Mouse (Mus musculus) stomach, postnatal 0 days (tissue): ENCODE measurements around the gene Arhgef28. TPM values are rescaled to one million over a fixed set of nuclear protein-coding genes. Genes with fewer than 3 reads are reported as not detected.

ENCODE experiments used
- ATAC-seq: fragments of 200-750 bp; cut with Nextera tagmentation; 2 replicates; pipeline ENCODE4 v1.8.0; 2017; ENCODE audit not compliant: low FRiP score, low TSS enrichment
- DNase-seq: peaks from one replicate; pipeline ENCODE4 v3.0.0-alpha.2; 2016; ENCODE audit warnings: low spot score
- H3K27ac ChIP-seq: fragments of 300-500 bp; sonication (generic); replicated peaks from 2 replicates; pipeline ENCODE4 v1.5.1; 2014; ENCODE audit warnings: mild to moderate bottlenecking, control low read depth
- H3K27me3 ChIP-seq: fragments of 300-500 bp; sonication (generic); 2 replicates; pipeline ENCODE4 v1.6.1; 2014; ENCODE audit warnings: low read length; ENCODE audit not compliant: control insufficient read depth, insufficient read depth
- H3K36me3 ChIP-seq: fragments of 300-500 bp; sonication (generic); 2 replicates; pipeline ENCODE4 v1.6.1; 2014; ENCODE audit warnings: low read length, mixed read lengths; ENCODE audit not compliant: control insufficient read depth, insufficient read depth
- H3K4me1 ChIP-seq: fragments of 300-500 bp; sonication (generic); replicated peaks from 2 replicates; pipeline ENCODE4 v1.6.1; 2014; ENCODE audit warnings: antibody characterized with exemption; ENCODE audit not compliant: control insufficient read depth, insufficient read depth
- H3K4me2 ChIP-seq: fragments of 300-500 bp; sonication (generic); replicated peaks from 2 replicates; pipeline ENCODE4 v1.6.1; 2014; ENCODE audit warnings: low read depth, mild to moderate bottlenecking, control low read depth, moderate library complexity
- H3K4me3 ChIP-seq: fragments of 300-500 bp; sonication (generic); 2 replicates; pipeline ENCODE4 v1.5.1; 2014; ENCODE audit warnings: low read depth, low read length, control low read depth
- H3K9ac ChIP-seq: fragments of 300-500 bp; sonication (generic); 2 replicates; pipeline ENCODE4 v1.6.1; 2014; ENCODE audit warnings: mild to moderate bottlenecking, low read length, control low read depth, mixed read lengths
- H3K9me3 ChIP-seq: fragments of 300-500 bp; sonication (generic); 2 replicates; pipeline ENCODE4 v1.6.1; 2016; ENCODE audit warnings: low read length; ENCODE audit not compliant: control insufficient read depth
- CTCF ChIP-seq: IDR thresholded peaks from 2 replicates; pipeline ENCODE4 v1.5.1; 2016; ENCODE audit warnings: antibody characterized with exemption, low read depth, mild to moderate bottlenecking, moderate library complexity
- EP300 ChIP-seq: optimal IDR thresholded peaks from 2 replicates; pipeline ENCODE3; 2016; ENCODE audit warnings: antibody characterized with exemption
- WGBS: fragments of 180-500 bp; shearing (Covaris S2); extraction: QIAGEN DNeasy Blood & Tissue Kit; methylation state at CpG from one replicate; pipeline ENCODE4 v1.1.7; 2014; 5-methylcytosine and 5-hydroxymethylcytosine counted together
- polyA plus RNA-seq: library from polyadenylated mRNA; unstranded; fragments of >200 nt; fragmentation: Nextera tagmentation; extraction: Ambion mirVana; gene quantifications from 2 replicates; pipeline ENCODE4 v1.2.1, GENCODE M21; 2015

Arhgef28 gene
- polyA plus RNA-seq, 1 experiment from 2014 or later: 23.1 TPM

DNA sequence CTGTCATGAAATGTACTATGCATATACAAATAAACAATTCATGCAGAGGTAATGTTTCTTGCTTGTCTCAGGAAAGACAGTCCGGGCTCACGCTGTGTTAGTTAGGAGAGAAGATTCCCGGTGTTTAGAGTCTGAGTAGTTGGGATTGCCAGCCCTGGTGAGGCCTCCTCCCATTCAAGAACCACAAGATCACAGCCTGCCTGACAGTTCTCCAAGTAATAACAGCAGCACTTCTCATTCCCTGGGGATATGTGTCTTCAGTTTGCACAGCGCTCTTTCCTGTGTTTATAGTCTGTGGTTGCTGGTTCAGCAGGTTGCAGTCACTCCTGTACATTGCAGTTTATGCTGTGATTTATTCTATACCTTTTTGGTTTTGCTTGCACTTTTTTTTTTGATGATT is 329.8 kb downstream of the Arhgef28 start:
- Histone ChIP-seq H3K27ac (no peak overlapping the region), H3K36me3 (no peaks in the 10 kb centered on the region), H3K4me2 (no peak overlapping the region), H3K9ac (no peak overlapping the region), H3K4me3 (no peak overlapping the region), H3K27me3 (no peaks in the 10 kb centered on the region), H3K9me3 (no peaks in the 10 kb centered on the region), H3K4me1 (no peaks in the 10 kb centered on the region)
- TF ChIP-seq EP300 (no peak), CTCF (no peak)
- no peak for DNase-seq
- ATAC-seq: no peak
- 48% methylated on average over 4 of the region's 4 CpGs for WGBS

DNA sequence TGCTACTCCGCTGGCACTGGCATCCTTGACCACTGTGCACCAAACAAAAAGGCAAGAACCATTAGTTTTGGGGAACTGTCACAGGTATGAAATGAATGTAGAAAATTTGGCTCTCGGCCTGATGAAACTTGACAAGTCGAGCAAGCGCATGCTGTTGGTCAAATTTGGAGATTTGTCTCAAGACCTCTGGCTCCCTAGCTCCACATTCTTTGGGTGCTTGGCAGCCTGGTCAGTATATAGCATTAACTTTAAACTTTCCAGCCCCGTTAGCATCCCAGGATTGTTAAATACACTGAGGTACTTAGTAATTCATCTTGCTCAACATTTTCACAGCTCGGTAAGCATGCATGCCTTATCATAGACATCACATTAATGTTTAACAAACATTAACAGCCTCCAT is 330.2 kb downstream of the Arhgef28 start:
- H3K36me3 ChIP-seq: no peaks in the 10 kb centered on the region
- no peak for DNase-seq
- WGBS: 48% methylated on average over 6 of the region's 6 CpGs
- H3K4me2 ChIP-seq: no peak overlapping the region
- H3K27ac ChIP-seq: no peak overlapping the region
- H3K9me3 ChIP-seq: no peaks in the 10 kb centered on the region
- ATAC-seq: no peak
- H3K27me3 ChIP-seq: no peaks in the 10 kb centered on the region
- no peak overlapping the region for H3K4me3 ChIP-seq
- TF ChIP-seq EP300: no peak
- TF ChIP-seq CTCF: no peak
- H3K4me1 ChIP-seq: no peaks in the 10 kb centered on the region
- H3K9ac ChIP-seq: no peak overlapping the region

DNA sequence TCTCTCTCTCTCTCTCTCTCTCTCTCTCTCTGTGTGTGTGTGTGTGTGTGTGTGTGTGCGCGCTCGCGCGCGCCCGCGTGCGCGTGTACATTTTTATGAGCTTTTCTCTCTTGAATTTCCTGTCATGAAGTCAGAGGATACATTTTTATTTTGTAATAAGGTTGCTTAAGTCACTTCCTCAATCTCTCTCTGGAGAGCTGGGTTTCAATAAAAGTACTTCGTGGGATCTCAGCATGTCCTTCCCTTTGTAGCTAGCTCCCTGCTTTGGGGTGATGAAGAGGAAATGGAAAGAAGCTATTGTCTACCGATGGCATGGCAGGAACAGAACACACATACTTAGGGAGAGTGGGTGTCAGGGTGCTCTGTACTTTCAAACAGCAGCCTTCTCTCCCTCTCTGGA is 336.8 kb downstream of the Arhgef28 start:
- no peaks in the 10 kb centered on the region for H3K36me3 ChIP-seq
- no peak for ATAC-seq
- no peaks in the 10 kb centered on the region for H3K9me3 ChIP-seq
- no peak for DNase-seq
- H3K4me3 ChIP-seq: no peak overlapping the region
- H3K27ac ChIP-seq: no peak overlapping the region
- 77% methylated on average over 12 of the region's 12 CpGs for WGBS
- TF ChIP-seq CTCF: no peak
- no peak for TF ChIP-seq EP300
- H3K4me1 ChIP-seq: no peaks in the 10 kb centered on the region
- H3K27me3 ChIP-seq: no peaks in the 10 kb centered on the region
- H3K4me2 ChIP-seq: no peak overlapping the region
- no peak overlapping the region for H3K9ac ChIP-seq

DNA sequence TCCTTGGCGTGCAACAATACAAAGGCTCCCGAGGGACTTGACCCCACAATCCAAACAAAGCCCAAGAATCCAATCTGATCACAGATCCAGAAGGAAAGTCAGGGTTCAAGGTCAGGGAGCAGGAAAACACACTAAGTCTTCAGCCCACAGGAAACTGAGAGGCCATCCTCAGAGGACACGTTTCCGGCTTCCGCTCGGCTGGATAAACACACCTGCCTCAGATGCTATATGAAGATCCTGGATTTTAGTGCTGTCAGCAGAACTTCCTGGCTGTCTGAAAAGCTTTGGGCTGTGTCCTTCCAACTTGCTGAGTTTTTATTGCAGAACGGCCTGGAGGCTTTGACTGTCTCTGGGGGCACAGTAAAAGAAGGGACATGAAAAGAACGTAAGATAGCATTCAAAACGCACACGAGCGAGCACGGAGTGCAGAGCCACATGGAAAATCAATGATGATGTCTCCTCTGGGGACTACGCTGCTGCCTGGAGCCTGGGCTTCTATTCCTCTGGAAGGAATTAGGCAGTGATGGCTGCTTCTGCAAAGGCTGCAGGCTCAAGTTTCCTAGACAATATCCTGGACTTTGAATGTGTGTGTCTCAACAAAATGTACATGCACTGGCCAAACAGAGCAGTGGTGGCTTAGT is 338.8 kb downstream of the Arhgef28 start:
- DNase-seq: no peak
- no peak overlapping the region for H3K4me2 ChIP-seq

DNA sequence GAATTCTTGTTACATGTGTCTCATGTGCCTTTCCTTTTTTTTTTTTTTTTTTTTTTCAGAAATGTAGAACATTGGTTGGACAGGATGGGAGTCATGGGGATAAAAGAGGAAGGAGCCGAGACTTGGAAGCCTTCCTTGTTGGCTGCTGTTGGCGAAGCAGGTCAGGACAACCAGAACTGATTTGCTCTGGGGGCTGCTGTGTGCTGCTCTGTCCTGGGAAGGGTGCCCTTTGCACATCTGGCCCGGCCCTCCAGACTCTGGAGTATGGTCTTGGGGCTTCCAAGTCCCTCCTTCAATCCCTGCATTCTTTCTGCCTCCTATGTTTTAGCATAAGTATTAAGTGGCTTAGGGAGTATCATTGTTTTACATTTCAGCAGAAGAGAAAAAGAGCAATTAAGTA is 347.2 kb downstream of the Arhgef28 start:
- no peaks in the 10 kb centered on the region for H3K4me1 ChIP-seq
- ATAC-seq: no peak
- H3K9me3 ChIP-seq: no peaks in the 10 kb centered on the region
- no peak overlapping the region for H3K4me3 ChIP-seq
- H3K4me2 ChIP-seq: no peak overlapping the region
- H3K9ac ChIP-seq: no peak overlapping the region
- no peak for DNase-seq
- no peaks in the 10 kb centered on the region for H3K27me3 ChIP-seq
- 76% methylated on average over 3 of the region's 3 CpGs for WGBS
- TF ChIP-seq EP300 (no peak), CTCF (no peak)
- H3K27ac ChIP-seq: no peak overlapping the region
- no peaks in the 10 kb centered on the region for H3K36me3 ChIP-seq

More for the DNA sequence above, 338.8 kb downstream of the Arhgef28 start:
- Histone ChIP-seq H3K27me3 (no peaks in the 10 kb centered on the region), H3K36me3 (no peaks in the 10 kb centered on the region), H3K27ac (no peak overlapping the region), H3K4me1 (no peaks in the 10 kb centered on the region), H3K4me3 (no peak overlapping the region), H3K9ac (no peak overlapping the region), H3K9me3 (no peaks in the 10 kb centered on the region)
- TF ChIP-seq EP300: no peak
- no peak for TF ChIP-seq CTCF
- no peak for ATAC-seq
- 60% methylated on average over 13 of the region's 13 CpGs for WGBS

DNA sequence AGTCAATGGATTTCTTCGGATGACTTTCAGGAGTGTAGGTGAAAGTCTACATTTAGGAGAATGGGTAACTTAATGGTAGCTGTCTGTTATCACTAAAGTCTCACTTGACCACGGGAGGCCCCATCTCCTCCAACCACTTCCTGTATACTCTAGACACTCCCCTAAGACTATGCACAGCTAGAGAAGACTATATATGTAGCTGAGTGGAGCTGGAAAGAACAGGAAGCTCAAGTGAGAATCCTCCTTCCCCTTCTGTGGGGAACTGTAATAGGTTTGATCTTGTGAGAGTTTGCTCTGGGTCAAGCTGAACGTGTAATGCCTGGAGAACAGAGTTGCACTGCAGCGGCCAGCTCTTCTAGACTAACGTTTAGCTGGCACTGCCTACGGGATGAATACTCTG is 348.4 kb downstream of the Arhgef28 start:
- Histone ChIP-seq H3K36me3 (no peaks in the 10 kb centered on the region), H3K27me3 (no peaks in the 10 kb centered on the region), H3K4me3 (no peak overlapping the region), H3K27ac (no peak overlapping the region; the same call in 1 of the 2 replicates), H3K4me2 (no peak overlapping the region), H3K4me1 (no peaks in the 10 kb centered on the region), H3K9ac (no peak overlapping the region), H3K9me3 (no peaks in the 10 kb centered on the region)
- 75% methylated on average over 6 of the region's 6 CpGs for WGBS
- ATAC-seq: peak; percentile 71
- no peak for TF ChIP-seq EP300
- no peak for TF ChIP-seq CTCF
- DNase-seq: no peak
